Mouse (Mus musculus): Measurements from ENCODE around the gene Duox1. TPM values are rescaled to one million over a fixed set of nuclear protein-coding genes. Genes with fewer than 3 reads are reported as not detected.
A peak's percentile ranks its signal among the peaks of the same experiment; 100 is the strongest.

Duox1 gene
- polyA plus RNA-seq, 1 experiment: 0.05 TPM

- TF ChIP-seq POLR2A (IDR thresholded peaks at IDR 0.05; ENCODE audit: borderline replicate concordance, insufficient read depth, low read length) (no peak), CTCF (IDR thresholded peaks at IDR 0.05; ENCODE audit: borderline replicate concordance, insufficient read depth, low read depth, low read length) (peak; percentile 77)
- Histone ChIP-seq H3K27me3 (ENCODE audit: control insufficient read depth, insufficient read depth, low read length) (no peaks in the 10 kb centered on the region; the same call in 1 of the 2 replicates), H3K4me1 (ENCODE audit: control insufficient read depth, insufficient read depth, low read length) (peaks cover 17% of the 10 kb centered on the region), H3K27ac (ENCODE audit: insufficient read depth, low read length) (no peak overlapping the region), H3K4me3 (replicated peaks; ENCODE audit: insufficient read depth, low read depth, low read length) (no peak overlapping the region)
- 20% methylated on average over 9 of the region's 9 CpGs for WGBS
- DNase-seq: peak; percentile 62 to 63
These were observed 12.8 kb upstream of the Duox1 start for GRCm38 (mm10) chr2:122302574-122303241.

GRCm38 (mm10) chr2:122304544-122304943, 10.9 kb upstream of the Duox1 start:
- H3K4me3 ChIP-seq (replicated peaks; ENCODE audit: insufficient read depth, low read depth, low read length): no peak overlapping the region
- H3K27ac ChIP-seq (ENCODE audit: insufficient read depth, low read length): no peak overlapping the region
- no peaks in the 10 kb centered on the region; the same call in 1 of the 2 replicates for H3K27me3 ChIP-seq (ENCODE audit: control insufficient read depth, insufficient read depth, low read length)
- no peak for DNase-seq
- peaks cover 7% of the 10 kb centered on the region; the same call in 1 of the 2 replicates for H3K4me1 ChIP-seq (ENCODE audit: control insufficient read depth, insufficient read depth, low read length)
- 66% methylated on average over 6 of the region's 6 CpGs for WGBS
- no peak for TF ChIP-seq POLR2A (IDR thresholded peaks at IDR 0.05; ENCODE audit: borderline replicate concordance, insufficient read depth, low read length)
- no peak for TF ChIP-seq CTCF (IDR thresholded peaks at IDR 0.05; ENCODE audit: borderline replicate concordance, insufficient read depth, low read depth, low read length)

GRCm38 (mm10) chr2:122305097-122305892, 10.2 kb upstream of the Duox1 start:
- 92% methylated on average over 16 of the region's 16 CpGs for WGBS
- Histone ChIP-seq H3K4me3 (replicated peaks; ENCODE audit: insufficient read depth, low read depth, low read length) (no peak overlapping the region), H3K27ac (ENCODE audit: insufficient read depth, low read length) (no peak overlapping the region), H3K27me3 (ENCODE audit: control insufficient read depth, insufficient read depth, low read length) (no peaks in the 10 kb centered on the region), H3K4me1 (ENCODE audit: control insufficient read depth, insufficient read depth, low read length) (peaks cover 7% of the 10 kb centered on the region; the same call in 1 of the 2 replicates)
- TF ChIP-seq POLR2A (IDR thresholded peaks at IDR 0.05; ENCODE audit: borderline replicate concordance, insufficient read depth, low read length) (no peak), CTCF (IDR thresholded peaks at IDR 0.05; ENCODE audit: borderline replicate concordance, insufficient read depth, low read depth, low read length) (no peak)
- no peak for DNase-seq

- H3K4me3 ChIP-seq (replicated peaks; ENCODE audit: insufficient read depth, low read depth, low read length): no peak overlapping the region
- no peaks in the 10 kb centered on the region for H3K27me3 ChIP-seq (ENCODE audit: control insufficient read depth, insufficient read depth, low read length)
- no peak for DNase-seq
- H3K4me1 ChIP-seq (ENCODE audit: control insufficient read depth, insufficient read depth, low read length): peaks cover 4% of the 10 kb centered on the region; the same call in 1 of the 2 replicates
- H3K27ac ChIP-seq (ENCODE audit: insufficient read depth, low read length): no peak overlapping the region
- WGBS: 8% methylated on average over 4 of the region's 4 CpGs
- TF ChIP-seq CTCF (IDR thresholded peaks at IDR 0.05; ENCODE audit: borderline replicate concordance, insufficient read depth, low read depth, low read length) (no peak), POLR2A (IDR thresholded peaks at IDR 0.05; ENCODE audit: borderline replicate concordance, insufficient read depth, low read length) (no peak)
These were observed 9.3 kb upstream of the Duox1 start for GRCm38 (mm10) chr2:122306184-122306583.

- no peak overlapping the region for H3K4me3 ChIP-seq (replicated peaks; ENCODE audit: insufficient read depth, low read depth, low read length)
- no peak for DNase-seq
- no peak overlapping the region for H3K27ac ChIP-seq (ENCODE audit: insufficient read depth, low read length)
- TF ChIP-seq CTCF (IDR thresholded peaks at IDR 0.05; ENCODE audit: borderline replicate concordance, insufficient read depth, low read depth, low read length) (peak; percentile 10; the same call in 1 of the 2 replicates), POLR2A (IDR thresholded peaks at IDR 0.05; ENCODE audit: borderline replicate concordance, insufficient read depth, low read length) (no peak)
- WGBS: 40% methylated on average over 3 of the region's 3 CpGs
- H3K27me3 ChIP-seq (ENCODE audit: control insufficient read depth, insufficient read depth, low read length): no peaks in the 10 kb centered on the region
- no peaks in the 10 kb centered on the region for H3K4me1 ChIP-seq (ENCODE audit: control insufficient read depth, insufficient read depth, low read length)
These were observed 5.8 kb upstream of the Duox1 start for GRCm38 (mm10) chr2:122309647-122310046.

GRCm38 (mm10) chr2:122311561-122311960, 3.9 kb upstream of the Duox1 start:
- no peak for TF ChIP-seq CTCF (IDR thresholded peaks at IDR 0.05; ENCODE audit: borderline replicate concordance, insufficient read depth, low read depth, low read length)
- TF ChIP-seq POLR2A (IDR thresholded peaks at IDR 0.05; ENCODE audit: borderline replicate concordance, insufficient read depth, low read length): no peak
- no peak for DNase-seq
- 75% methylated on average over 2 of the region's 2 CpGs for WGBS
- Histone ChIP-seq H3K4me3 (replicated peaks; ENCODE audit: insufficient read depth, low read depth, low read length) (no peak overlapping the region), H3K27ac (ENCODE audit: insufficient read depth, low read length) (no peak overlapping the region), H3K4me1 (ENCODE audit: control insufficient read depth, insufficient read depth, low read length) (no peaks in the 10 kb centered on the region), H3K27me3 (ENCODE audit: control insufficient read depth, insufficient read depth, low read length) (no peaks in the 10 kb centered on the region)

GRCm38 (mm10) chr2:122312722-122313417, 2.6 kb upstream of the Duox1 start:
- 4% methylated on average over 27 of the region's 27 CpGs for WGBS
- peak; percentile 72 for TF ChIP-seq CTCF (IDR thresholded peaks at IDR 0.05; ENCODE audit: borderline replicate concordance, insufficient read depth, low read depth, low read length)
- TF ChIP-seq POLR2A (IDR thresholded peaks at IDR 0.05; ENCODE audit: borderline replicate concordance, insufficient read depth, low read length): no peak
- H3K27me3 ChIP-seq (ENCODE audit: control insufficient read depth, insufficient read depth, low read length): no peaks in the 10 kb centered on the region
- no peaks in the 10 kb centered on the region for H3K4me1 ChIP-seq (ENCODE audit: control insufficient read depth, insufficient read depth, low read length)
- H3K27ac ChIP-seq (ENCODE audit: insufficient read depth, low read length): no peak overlapping the region
- H3K4me3 ChIP-seq (replicated peaks; ENCODE audit: insufficient read depth, low read depth, low read length): peak overlapping the region; percentile 26
- peak; percentile 41 to 67 for DNase-seq
